In genomic region chr5:20580619-20581018, GRCm38 (mm10) we compare ENCODE assay signal across 22 mouse cellular contexts.
DNase-seq lines count a peak whose midpoint lies in the region; ATAC-seq and TF ChIP-seq lines count a peak whose summit lies in the region.
"Had no signal": no experiment of that assay in that cellular context is flagged by ENCODE, and none has a peak within 500 bp of the region (broad histone marks: within the 10 kb centered on the region; RNA-seq: fewer than 3 reads in every experiment).

No protein-coding gene starts in this region.

- no peak for TF ChIP-seq CTCF in left cerebral cortex, adult 2 months (IDR thresholded peaks at IDR 0.05)
- no peak for TF ChIP-seq CTCF in liver, postnatal 0 days (IDR thresholded peaks at IDR 0.05; ENCODE audit: low read depth)

- no peaks in the 10 kb centered on the region for H3K4me1 ChIP-seq in liver, postnatal 0 days (ENCODE audit: insufficient read depth)
- H3K4me1 ChIP-seq: embryonic facial prominence, embryonic 12.5 days; forebrain, embryonic 13.5 days had no signal

- H3K4me3 ChIP-seq in left cerebral cortex, adult 2 months: no peak overlapping the region
- H3K4me3 ChIP-seq in liver, postnatal 0 days (ENCODE audit: low read depth, low read length): no peak overlapping the region
- H3K4me3 ChIP-seq: embryonic facial prominence, embryonic 10.5 days; embryonic facial prominence, embryonic 12.5 days; forebrain, embryonic 13.5 days; forebrain, embryonic 15.5 days had no signal

- H3K27me3 ChIP-seq in liver, postnatal 0 days (ENCODE audit: insufficient read depth, low read length): peaks cover 14% of the 10 kb centered on the region; the same call in 1 of the 2 replicates
- H3K27me3 ChIP-seq: CH12.LX; embryonic facial prominence, embryonic 12.5 days; forebrain, embryonic 13.5 days; forebrain, embryonic 15.5 days had no signal

- peak; percentile 62 for DNase-seq in heart, adult 11 months
- DNase-seq in heart, adult 8-10 months (ENCODE audit: low spot score): no peak
- DNase-seq in left cerebral cortex, adult 2 months (ENCODE audit: extremely low spot score in 1 of 2, low spot score in 2 of 2): no peak
- DNase-seq in left cerebral cortex, adult 9 months (ENCODE audit: low spot score in 2 of 2): no peak
- no peak for DNase-seq in liver, postnatal 0 days
- DNase-seq: adrenal gland, adult 8-10 months; adrenal gland, postnatal 14 days; adrenal gland, postnatal 36 days; B cell, adult 2 months; cerebellum, adult 11-12 months; cerebellum, adult 2 months; cerebellum, adult 9-10 months; cerebellum, postnatal 10 days; cerebellum, postnatal 25 days; forebrain, postnatal 0 days had no signal

- intact Hi-C loops in left cerebral cortex, adult 2 months (cut with DNase I): no loop called here

- no peak overlapping the region for H3K9ac ChIP-seq in liver, postnatal 0 days (replicated peaks)
- H3K9ac ChIP-seq: embryonic facial prominence, embryonic 12.5 days; forebrain, embryonic 13.5 days; forebrain, embryonic 15.5 days; forebrain, postnatal 0 days had no signal

- no peak for TF ChIP-seq EP300 in liver, postnatal 0 days (IDR thresholded peaks at IDR 0.05; ENCODE audit: low read depth)

- no peaks in the 10 kb centered on the region for H3K9me3 ChIP-seq in liver, postnatal 0 days (ENCODE audit: low read length)
- H3K9me3 ChIP-seq: embryonic facial prominence, embryonic 10.5 days; embryonic facial prominence, embryonic 12.5 days; forebrain, embryonic 13.5 days; forebrain, embryonic 15.5 days; G1E had no signal

- H3K27ac ChIP-seq in left cerebral cortex, adult 2 months: peak overlapping the region; percentile 9; the same call in 1 of the 2 replicates
- H3K27ac ChIP-seq in liver, postnatal 0 days (ENCODE audit: low read depth): no peak overlapping the region
- H3K27ac ChIP-seq: embryonic facial prominence, embryonic 10.5 days; embryonic facial prominence, embryonic 12.5 days; forebrain, embryonic 13.5 days; forebrain, embryonic 15.5 days had no signal

- no peak for ATAC-seq in liver, postnatal 0 days
- ATAC-seq: CD4-positive, CD25-positive, alpha-beta regulatory T cell, adult 4 months; forebrain, embryonic 13.5 days; forebrain, embryonic 15.5 days; forebrain, postnatal 0 days had no signal

- no peaks in the 10 kb centered on the region for H3K36me3 ChIP-seq in liver, postnatal 0 days (replicated peaks; ENCODE audit: insufficient read depth, low read length)
- H3K36me3 ChIP-seq: embryonic facial prominence, embryonic 10.5 days; embryonic facial prominence, embryonic 12.5 days; G1E had no signal

- 76% methylated on average over 4 of the region's 4 CpGs for WGBS in liver, postnatal 0 days (ENCODE audit: insufficient replicate concordance)

- no peak overlapping the region for H3K4me2 ChIP-seq in liver, postnatal 0 days (ENCODE audit: low read depth, low read length)
- H3K4me2 ChIP-seq: embryonic facial prominence, embryonic 12.5 days; forebrain, embryonic 13.5 days; forebrain, embryonic 15.5 days had no signal
